Mouse (Mus musculus): ENCODE data around the gene Tbx21. TPM values are rescaled to one million over a fixed set of nuclear protein-coding genes. Genes with fewer than 3 reads are reported as not detected.
A peak's percentile ranks its signal among the peaks of the same experiment; 100 is the strongest.

The Tbx21 gene
- polyA plus RNA-seq, 1 experiment from 2014 or later, result 0.37 TPM

- Histone ChIP-seq H3K4me3 (no peak overlapping the region), H3K27ac (no peak overlapping the region), H3K27me3 (ENCODE audit: poor library complexity, severe bottlenecking) (no peaks in the 10 kb centered on the region), H3K9me3 (no peaks in the 10 kb centered on the region), H3K36me3 (replicated peaks) (peaks cover 36% of the 10 kb centered on the region), H3K4me1 (peaks cover 28% of the 10 kb centered on the region)
- WGBS, result 47% methylated on average over 22 of the region's 22 CpGs
- DNase-seq (ENCODE audit: extremely low spot score, low spot score), result no peak
Observed at GRCm38 (mm10) chr11:97066656-97067360, 48.3 kb downstream of the Tbx21 start.

DNA sequence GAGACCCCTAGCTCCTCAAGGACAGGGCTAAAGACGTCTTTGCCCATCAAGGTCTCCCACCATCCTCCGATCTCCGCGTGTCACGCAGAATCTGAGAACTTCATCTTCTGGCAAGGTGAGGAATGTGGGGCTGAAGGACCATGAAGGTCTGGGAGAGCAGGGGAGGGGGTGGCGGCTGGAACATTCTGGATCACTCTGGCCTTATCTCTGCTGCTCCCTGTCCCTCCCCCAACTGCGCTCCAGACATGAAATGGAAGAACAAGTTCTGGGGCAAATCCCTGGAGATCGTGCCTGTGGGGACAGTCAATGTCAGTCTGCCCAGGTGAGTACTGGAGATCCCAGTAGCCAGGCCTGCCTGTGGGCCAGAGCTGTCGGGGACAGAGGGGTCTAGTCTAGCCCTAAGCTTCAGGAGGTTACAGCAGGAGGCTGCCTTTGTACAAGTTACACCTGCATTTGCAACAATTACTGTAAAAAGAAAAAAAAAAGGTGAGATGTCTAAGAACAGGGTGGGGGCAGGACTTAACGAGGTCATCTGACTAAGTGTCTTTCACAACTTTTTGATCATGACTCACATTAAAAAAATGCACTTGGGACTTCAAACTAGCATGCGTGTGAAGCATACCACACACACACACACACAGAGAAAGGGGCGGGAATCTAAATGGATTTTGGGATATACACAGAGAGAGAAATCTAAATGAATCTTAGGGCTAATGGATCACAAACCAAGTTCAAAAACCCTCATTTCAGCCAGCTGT lies 49.4 kb downstream of the Tbx21 start:
- H3K4me3 ChIP-seq, result no peak overlapping the region
- peaks cover 46% of the 10 kb centered on the region for H3K36me3 ChIP-seq (replicated peaks)
- no peaks in the 10 kb centered on the region for H3K27me3 ChIP-seq (ENCODE audit: poor library complexity, severe bottlenecking)
- DNase-seq (ENCODE audit: extremely low spot score, low spot score), result no peak
- 91% methylated on average over 12 of the region's 12 CpGs for WGBS
- H3K4me1 ChIP-seq, result peaks cover 28% of the 10 kb centered on the region
- H3K9me3 ChIP-seq, result no peaks in the 10 kb centered on the region
- no peak overlapping the region for H3K27ac ChIP-seq

- DNase-seq (ENCODE audit: extremely low spot score, low spot score), result no peak
- Histone ChIP-seq H3K36me3 (replicated peaks) (peaks cover 64% of the 10 kb centered on the region), H3K4me1 (peaks cover 28% of the 10 kb centered on the region), H3K27ac (peak overlapping the region; percentile 75), H3K27me3 (ENCODE audit: poor library complexity, severe bottlenecking) (no peaks in the 10 kb centered on the region), H3K9me3 (no peaks in the 10 kb centered on the region), H3K4me3 (no peak overlapping the region)
- 88% methylated on average over 3 of the region's 3 CpGs for WGBS
Observed at GRCm38 (mm10) chr11:97063921-97064295, 51.2 kb downstream of the Tbx21 start.

DNA sequence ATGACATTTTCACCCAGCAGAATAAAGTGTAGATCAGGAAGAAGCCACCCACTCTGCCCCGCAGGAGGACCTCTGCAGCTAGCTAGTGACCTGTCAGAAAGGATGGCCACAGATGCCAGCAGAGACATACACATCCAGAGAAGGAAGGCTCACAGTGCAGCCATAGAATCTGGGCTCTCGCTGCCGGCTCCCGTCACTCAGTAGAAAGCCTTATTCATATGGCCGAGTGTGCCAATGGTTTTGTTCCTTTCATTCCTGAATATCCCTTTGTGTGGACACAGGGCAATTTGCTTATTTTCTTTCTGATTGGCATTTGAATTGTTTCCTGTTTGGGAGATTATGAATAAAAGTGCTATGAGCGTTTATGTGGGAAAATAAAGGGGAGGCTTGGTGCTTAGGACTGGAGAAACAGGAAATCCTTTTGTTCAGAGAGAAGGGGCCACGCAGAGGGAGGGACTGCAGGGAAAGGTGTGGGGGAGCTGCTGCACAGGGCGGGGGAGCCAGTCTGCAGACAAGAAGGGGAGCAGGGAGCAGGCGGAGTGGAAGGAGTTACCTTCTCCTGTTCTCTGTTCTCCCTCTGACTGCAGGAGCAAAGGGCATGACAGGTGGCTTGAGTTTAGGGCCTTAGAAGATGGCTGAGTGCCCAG lies 51.7 kb downstream of the Tbx21 start:
- no peak for DNase-seq (ENCODE audit: extremely low spot score, low spot score)
- H3K36me3 ChIP-seq (replicated peaks), result peaks cover 65% of the 10 kb centered on the region
- WGBS, result 43% methylated on average over 9 of the region's 9 CpGs
- H3K27me3 ChIP-seq (ENCODE audit: poor library complexity, severe bottlenecking), result no peaks in the 10 kb centered on the region
- H3K9me3 ChIP-seq, result no peaks in the 10 kb centered on the region
- H3K27ac ChIP-seq, result peak overlapping the region; percentile 75
- H3K4me1 ChIP-seq, result peaks cover 28% of the 10 kb centered on the region
- peak overlapping the region; percentile 3 for H3K4me3 ChIP-seq

- H3K36me3 ChIP-seq (replicated peaks), result peaks cover 62% of the 10 kb centered on the region
Observed at GRCm38 (mm10) chr11:97052219-97052646, 62.9 kb downstream of the Tbx21 start.

DNA sequence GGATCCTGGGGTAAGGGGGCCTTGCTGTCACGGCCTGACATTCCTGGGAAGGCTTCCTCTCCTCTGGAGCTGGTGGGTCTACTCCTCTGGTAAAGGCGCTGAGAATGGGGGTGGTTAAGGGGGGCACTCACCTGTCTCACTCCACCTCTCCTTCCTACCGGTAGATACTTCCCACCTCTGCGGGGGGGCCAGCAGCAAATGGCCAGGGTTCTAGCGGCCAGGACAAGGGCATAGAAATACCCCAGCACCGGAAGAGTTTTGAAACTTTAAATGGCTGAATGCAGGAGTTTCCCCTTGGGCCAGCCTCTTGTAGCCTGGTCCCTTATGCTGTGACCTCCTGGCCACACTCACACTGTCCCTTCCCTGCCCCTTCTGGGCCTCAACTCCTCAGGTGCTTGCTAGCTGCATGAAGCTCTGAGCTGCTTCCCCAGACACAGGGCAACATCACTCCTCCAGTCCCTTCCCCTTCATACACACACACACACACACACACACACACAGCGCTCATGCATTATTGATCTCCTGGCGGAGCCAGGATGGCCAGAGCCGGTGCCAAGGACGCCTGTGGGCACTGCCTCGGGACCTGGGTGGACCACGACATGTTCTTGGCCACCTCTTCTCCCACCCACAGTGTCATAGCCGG lies 64.1 kb downstream of the Tbx21 start:
- Histone ChIP-seq H3K36me3 (replicated peaks) (peaks cover 55% of the 10 kb centered on the region), H3K4me3 (peak overlapping the region; percentile 64), H3K27ac (peak overlapping the region; percentile 77), H3K27me3 (ENCODE audit: poor library complexity, severe bottlenecking) (no peaks in the 10 kb centered on the region), H3K4me1 (peaks cover 30% of the 10 kb centered on the region), H3K9me3 (no peaks in the 10 kb centered on the region)
- no peak for DNase-seq (ENCODE audit: extremely low spot score, low spot score)
- WGBS, result 31% methylated on average over 13 of the region's 13 CpGs

More at GRCm38 (mm10) chr11:97052219-97052646, 62.9 kb downstream of the Tbx21 start:
- no peaks in the 10 kb centered on the region for H3K9me3 ChIP-seq
- WGBS, result 31% methylated on average over 11 of the region's 11 CpGs
- peak overlapping the region; percentile 64 for H3K4me3 ChIP-seq
- peaks cover 30% of the 10 kb centered on the region for H3K4me1 ChIP-seq
- no peaks in the 10 kb centered on the region for H3K27me3 ChIP-seq (ENCODE audit: poor library complexity, severe bottlenecking)
- H3K27ac ChIP-seq, result no peak overlapping the region
- DNase-seq (ENCODE audit: extremely low spot score, low spot score), result no peak

DNA sequence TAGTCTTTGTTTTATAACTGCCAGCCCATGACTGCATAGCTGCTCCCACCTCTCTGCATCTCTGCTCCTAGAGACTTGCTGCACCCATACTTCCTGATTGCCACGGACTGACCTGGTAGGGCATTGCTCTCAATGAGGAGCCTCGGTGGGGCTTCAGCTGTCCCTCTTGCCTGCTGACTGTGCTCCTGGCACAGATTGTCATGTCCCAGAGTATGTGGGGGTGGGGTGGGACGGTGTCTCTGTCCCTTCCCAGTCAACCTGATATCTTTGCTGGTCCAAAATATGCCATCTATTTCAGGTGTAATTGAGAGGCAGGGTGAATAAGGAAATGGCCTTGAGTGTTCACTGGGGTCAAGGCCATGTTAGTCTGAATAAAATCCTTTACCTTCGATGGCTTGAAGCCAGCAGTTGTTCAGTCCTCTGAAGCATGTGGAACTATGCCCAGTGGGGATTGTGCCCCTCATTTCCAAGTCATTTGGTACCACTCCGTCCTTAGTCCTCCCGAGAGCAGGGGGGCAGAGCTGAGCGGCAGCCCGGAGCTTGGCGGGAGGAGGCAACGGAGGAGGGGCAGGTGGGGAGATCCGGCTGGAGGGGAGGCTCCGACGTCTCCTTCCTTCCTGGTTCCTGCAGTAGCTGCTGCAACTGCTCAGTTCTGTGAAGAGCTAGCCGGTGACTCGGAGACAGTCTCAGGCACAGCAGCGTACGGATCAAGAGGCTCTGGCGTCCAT lies 64.8 kb downstream of the Tbx21 start, which contains the start of gene Osbpl7:
Osbpl7 (plus strand) TSS at position 413 of the 728 bp plus-strand sequence.
- Histone ChIP-seq H3K4me1 (peaks cover 30% of the 10 kb centered on the region), H3K36me3 (replicated peaks) (peaks cover 53% of the 10 kb centered on the region), H3K9me3 (no peaks in the 10 kb centered on the region; the same call in 1 of the 2 replicates), H3K27ac (peak within 1 kb of the TSS; percentile 77), H3K4me3 (peak within 1 kb of the TSS; percentile 64), H3K27me3 (ENCODE audit: poor library complexity, severe bottlenecking) (no peaks in the 10 kb centered on the region)
- 10% methylated on average over 18 of the region's 18 CpGs for WGBS
- peak; percentile 67 for DNase-seq (ENCODE audit: extremely low spot score, low spot score)

GRCm38 (mm10) chr11:97049492-97050085 lies 65.5 kb downstream of the Tbx21 start:
- Histone ChIP-seq H3K27me3 (ENCODE audit: poor library complexity, severe bottlenecking) (no peaks in the 10 kb centered on the region), H3K36me3 (replicated peaks) (peaks cover 53% of the 10 kb centered on the region), H3K27ac (no peak overlapping the region), H3K9me3 (no peaks in the 10 kb centered on the region; the same call in 1 of the 2 replicates), H3K4me1 (peaks cover 30% of the 10 kb centered on the region), H3K4me3 (no peak overlapping the region)
- DNase-seq (ENCODE audit: extremely low spot score, low spot score), result no peak
- 76% methylated on average over 6 of the region's 6 CpGs for WGBS

DNA sequence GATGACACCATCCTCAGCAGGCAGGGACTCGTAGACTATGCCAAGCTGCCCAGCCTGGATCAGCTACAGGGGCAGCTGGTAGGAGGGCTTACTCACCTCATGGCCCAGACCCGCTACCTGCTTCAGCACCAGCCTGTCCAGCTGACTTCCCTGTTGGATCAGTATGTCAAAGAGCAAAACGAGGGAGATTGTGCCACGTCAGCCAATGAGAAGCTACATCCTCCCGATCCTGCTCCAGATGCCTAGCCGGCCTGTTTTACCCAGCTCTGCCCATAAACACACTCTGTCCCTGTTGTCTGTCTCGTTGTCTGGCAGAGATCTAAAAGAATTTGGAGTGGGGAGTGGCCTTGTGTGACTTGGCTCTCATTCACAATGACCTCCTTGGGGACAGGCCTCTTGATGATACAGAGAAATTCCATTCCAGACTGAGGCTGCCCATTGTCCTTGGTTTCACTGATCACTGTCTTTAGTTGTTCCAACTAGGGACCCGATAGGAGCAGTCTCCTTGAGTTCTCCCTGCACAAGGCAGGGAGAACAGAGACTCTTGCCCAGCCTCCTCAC lies 67.0 kb downstream of the Tbx21 start:
- no peaks in the 10 kb centered on the region; the same call in 1 of the 2 replicates for H3K9me3 ChIP-seq
- H3K36me3 ChIP-seq (replicated peaks), result peaks cover 56% of the 10 kb centered on the region
- WGBS, result 93% methylated on average over 8 of the region's 8 CpGs
- no peak overlapping the region for H3K4me3 ChIP-seq
- H3K27me3 ChIP-seq (ENCODE audit: poor library complexity, severe bottlenecking), result no peaks in the 10 kb centered on the region
- H3K4me1 ChIP-seq, result peaks cover 30% of the 10 kb centered on the region
- H3K27ac ChIP-seq, result no peak overlapping the region
- no peak for DNase-seq (ENCODE audit: extremely low spot score, low spot score)

Data from forebrain, embryonic 10.5 days (tissue).